In the genomic region with DNA sequence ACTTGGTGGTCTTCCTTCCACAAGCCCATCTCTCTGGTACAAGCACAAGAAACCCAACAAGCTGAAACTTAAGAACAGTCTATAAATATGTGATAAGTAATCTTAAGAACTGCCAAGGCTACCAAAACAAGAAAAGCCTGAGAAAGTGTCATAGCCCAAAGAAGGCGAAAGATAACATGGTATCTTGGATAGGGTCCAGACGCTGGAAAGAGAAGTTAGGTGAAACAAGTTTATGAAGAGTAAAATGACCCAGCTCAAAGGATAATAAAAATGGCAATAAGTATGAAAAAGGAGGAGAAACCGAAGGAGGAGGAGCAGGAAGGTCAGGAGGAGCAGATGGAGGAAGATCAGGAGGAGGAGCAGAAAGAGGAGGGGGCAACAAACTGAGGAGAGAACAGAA, we compare ENCODE assay signal across 15 mouse cellular contexts.
"Had no signal": no experiment of that assay in that cellular context is flagged by ENCODE, and none has a peak within 500 bp of the region (broad histone marks: within the 10 kb centered on the region; RNA-seq: fewer than 3 reads in every experiment).

No protein-coding gene starts in this region.

- H3K9me3 ChIP-seq: neural tube, embryonic 15.5 days; stomach, embryonic 15.5 days had no signal

- H3K27ac ChIP-seq: neural tube, embryonic 13.5 days; neural tube, embryonic 15.5 days; stomach, embryonic 15.5 days; stomach, postnatal 0 days had no signal

- H3K9ac ChIP-seq: neural tube, embryonic 13.5 days; neural tube, embryonic 15.5 days; stomach, embryonic 15.5 days had no signal

- H3K4me1 ChIP-seq: stomach, embryonic 15.5 days had no signal

- H3K4me3 ChIP-seq: neural tube, embryonic 13.5 days; neural tube, embryonic 15.5 days; stomach, embryonic 15.5 days had no signal

- H3K27me3 ChIP-seq: neural tube, embryonic 13.5 days; neural tube, embryonic 15.5 days; stomach, embryonic 15.5 days had no signal

- H3K36me3 ChIP-seq: neural tube, embryonic 13.5 days; neural tube, embryonic 15.5 days; stomach, embryonic 15.5 days had no signal

- H3K4me2 ChIP-seq: neural tube, embryonic 13.5 days; neural tube, embryonic 15.5 days; stomach, embryonic 15.5 days had no signal

- DNase-seq: retina, postnatal 1 day; right cerebral cortex, adult 18-20 months; right cerebral cortex, postnatal 14 days; right cerebral cortex, postnatal 25 days; right cerebral cortex, postnatal 4 days; spleen, adult 18-20 months; thymus, adult 18-20 months; thymus, adult 2 months; thymus, postnatal 14 days; thymus, postnatal 25 days; thymus, postnatal 4 days had no signal
